Mouse (Mus musculus): Measurements from ENCODE around the gene Ptch1. TPM values are rescaled to one million over a fixed set of nuclear protein-coding genes. Genes with fewer than 3 reads are reported as not detected.

Ptch1 gene
- polyA plus RNA-seq (2014; fragmentation: Illumina TruSeq; extraction: RNeasy Lipid Tissue Mini Kit (QIAGEN cat#74804); ENCODE audit: low read depth, low replicate concordance) = 20.0 TPM

GRCm38 (mm10) chr13:63573256-63573835, at the start of gene Ptch1:
TSS of gene Ptch1 (minus strand) at chr13:63573598.

GRCm38 (mm10) chr13:63496646-63497582, 76.5 kb downstream of the Ptch1 start, which contains the start of gene Fancc:
TSS of gene Fancc (minus strand) at chr13:63497278.

Other genes starting within 250 kb of the Ptch1 start
- gene Fancc, start 76.3 kb downstream of the Ptch1 start, polyA plus RNA-seq (2014; fragmentation: Illumina TruSeq; extraction: RNeasy Lipid Tissue Mini Kit (QIAGEN cat#74804); ENCODE audit: low read depth, low replicate concordance) = 9.8 TPM
- gene Ercc6l2, start 241.6 kb upstream of the Ptch1 start, polyA plus RNA-seq (2014; fragmentation: Illumina TruSeq; extraction: RNeasy Lipid Tissue Mini Kit (QIAGEN cat#74804); ENCODE audit: low read depth, low replicate concordance) = 16.1 TPM

Data from adipose tissue, adult 10 weeks (tissue).